8 mouse cellular contexts compared by ENCODE assay signal in genomic region chr8:12672056-12672881, GRCm38 (mm10). TPM values are rescaled to one million over a fixed set of nuclear protein-coding genes. Genes with fewer than 3 reads are reported as not detected.
DNase-seq lines count a peak whose midpoint lies in the region; ATAC-seq and TF ChIP-seq lines count a peak whose summit lies in the region.

Tubgcp3 (minus strand) TSS chr8:12672248.

- H3K9ac ChIP-seq in heart, embryonic 15.5 days: peak within 1 kb of the TSS; percentile 89
- H3K9ac ChIP-seq in liver, embryonic 14.5 days (replicated peaks): peak within 1 kb of the TSS; percentile 89
- H3K9ac ChIP-seq in neural tube, embryonic 11.5 days (ENCODE audit: low read length): peak within 1 kb of the TSS; percentile 92
- H3K9ac ChIP-seq in stomach, postnatal 0 days (ENCODE audit: low read length): peak within 1 kb of the TSS; percentile 87

- ATAC-seq in CD4-positive, CD25-positive, alpha-beta regulatory T cell, adult 4 months: peak; percentile 94
- peak; percentile 91 for ATAC-seq in heart, embryonic 15.5 days (replicated peaks; ENCODE audit: insufficient number of reproducible peaks, insufficient read depth, low FRiP score, low read depth)
- peak; percentile 83 for ATAC-seq in liver, embryonic 14.5 days (ENCODE audit: insufficient read depth)
- peak; percentile 88 for ATAC-seq in neural tube, embryonic 11.5 days (ENCODE audit: insufficient read depth, low FRiP score, low TSS enrichment)
- ATAC-seq in stomach, postnatal 0 days (ENCODE audit: low FRiP score, low TSS enrichment): peak; percentile 93

- peak within 1 kb of the TSS; percentile 89 for H3K4me2 ChIP-seq in heart, embryonic 15.5 days
- H3K4me2 ChIP-seq in liver, embryonic 14.5 days (ENCODE audit: low read depth): peak within 1 kb of the TSS; percentile 87
- H3K4me2 ChIP-seq in neural tube, embryonic 11.5 days (ENCODE audit: low read depth): peak within 1 kb of the TSS; percentile 85
- peak within 1 kb of the TSS; percentile 84 for H3K4me2 ChIP-seq in stomach, postnatal 0 days (replicated peaks; ENCODE audit: low read depth)

- WGBS in forebrain, embryonic 10.5 days: 1% methylated on average over 65 of the region's 65 CpGs
- WGBS in heart, embryonic 15.5 days: 1% methylated on average over 65 of the region's 65 CpGs
- WGBS in liver, embryonic 14.5 days (ENCODE audit: insufficient replicate concordance): 3% methylated on average over 65 of the region's 65 CpGs
- 2% methylated on average over 64 of the region's 65 CpGs for WGBS in neural tube, embryonic 11.5 days
- 2% methylated on average over 64 of the region's 65 CpGs for WGBS in stomach, postnatal 0 days

- peak within 1 kb of the TSS; percentile 97 for H3K4me3 ChIP-seq in forebrain, embryonic 10.5 days
- peak within 1 kb of the TSS; percentile 93 for H3K4me3 ChIP-seq in heart, embryonic 15.5 days
- H3K4me3 ChIP-seq in liver, embryonic 14.5 days (ENCODE audit: insufficient read depth in 1 of 2, low read depth in 2 of 2, low read length in 2 of 2): peak within 1 kb of the TSS; percentile 94 to 96
- H3K4me3 ChIP-seq in neural tube, embryonic 11.5 days (ENCODE audit: low read depth, low read length): peak within 1 kb of the TSS; percentile 93
- peak within 1 kb of the TSS; percentile 90 for H3K4me3 ChIP-seq in stomach, postnatal 0 days (ENCODE audit: low read depth, low read length)

- H3K27ac ChIP-seq in forebrain, embryonic 10.5 days: peak within 1 kb of the TSS; percentile 95
- peak within 1 kb of the TSS; percentile 65 for H3K27ac ChIP-seq in heart, embryonic 15.5 days
- H3K27ac ChIP-seq in liver, embryonic 14.5 days: peak within 1 kb of the TSS; percentile 72
- H3K27ac ChIP-seq in neural tube, embryonic 11.5 days (ENCODE audit: low read depth, low read length): peak within 1 kb of the TSS; percentile 64; the same call in 1 of the 2 replicates
- peak within 1 kb of the TSS; percentile 70 for H3K27ac ChIP-seq in stomach, postnatal 0 days (replicated peaks)

- peaks cover 24% of the 10 kb centered on the region for H3K4me1 ChIP-seq in forebrain, embryonic 10.5 days
- H3K4me1 ChIP-seq in heart, embryonic 15.5 days (replicated peaks): peaks cover 20% of the 10 kb centered on the region
- H3K4me1 ChIP-seq in liver, embryonic 14.5 days (replicated peaks; ENCODE audit: control insufficient read depth in 2 of 2, insufficient read depth in 2 of 2, low read length in 1 of 2): peaks cover 17 to 21% of the 10 kb centered on the region in 2 experiments
- peaks cover 10% of the 10 kb centered on the region; the same call in 1 of the 2 replicates for H3K4me1 ChIP-seq in neural tube, embryonic 11.5 days (ENCODE audit: control insufficient read depth, insufficient read depth, low read length)
- peaks cover 4% of the 10 kb centered on the region for H3K4me1 ChIP-seq in stomach, postnatal 0 days (replicated peaks; ENCODE audit: control insufficient read depth, insufficient read depth)

- TF ChIP-seq CTCF in liver, embryonic 14.5 days (IDR thresholded peaks at IDR 0.05; ENCODE audit: low read depth): no peak; the same call in 1 of the 2 replicates
- no peak for TF ChIP-seq CTCF in stomach, postnatal 0 days (IDR thresholded peaks at IDR 0.05; ENCODE audit: low read depth)

- 0 out of 2 replicates have a peak, but pooled peaks cover 3% of the 10 kb centered on the region for H3K27me3 ChIP-seq in forebrain, embryonic 10.5 days (ENCODE audit: poor library complexity, severe bottlenecking)
- H3K27me3 ChIP-seq in heart, embryonic 15.5 days: peaks cover 35% of the 10 kb centered on the region
- no peaks in the 10 kb centered on the region for H3K27me3 ChIP-seq in liver, embryonic 14.5 days (ENCODE audit: control insufficient read depth, insufficient read depth, low read length)
- H3K27me3 ChIP-seq in neural tube, embryonic 11.5 days (ENCODE audit: control insufficient read depth, insufficient read depth, low read length): no peaks in the 10 kb centered on the region
- no peaks in the 10 kb centered on the region for H3K27me3 ChIP-seq in stomach, postnatal 0 days (ENCODE audit: control insufficient read depth, insufficient read depth, low read length)

- DNase-seq in c-Kit-negative CD71-positive TER-119-positive erythroid progenitor cells, embryonic 14.5 days (ENCODE audit: low read depth, low spot score): peak; percentile 84
- DNase-seq in forebrain, embryonic 10.5 days (ENCODE audit: extremely low spot score, low spot score): peak; percentile 89
- peak; percentile 90 to 92 for DNase-seq in kidney, postnatal 25 days
- peak; percentile 77 to 80 (median 78) for DNase-seq in liver, embryonic 14.5 days (ENCODE audit: low read depth in 3 of 3, low spot score in 3 of 3)
- DNase-seq in neural tube, embryonic 11.5 days (ENCODE audit: low spot score): peak; percentile 94
- peak; percentile 92 for DNase-seq in stomach, postnatal 0 days (ENCODE audit: low spot score)

- TF ChIP-seq EP300 in liver, embryonic 14.5 days (IDR thresholded peaks at IDR 0.05; ENCODE audit: low read depth): no peak
- TF ChIP-seq EP300 in stomach, postnatal 0 days (optimal IDR thresholded peaks at IDR 0.05): no peak

- no peaks in the 10 kb centered on the region for H3K9me3 ChIP-seq in forebrain, embryonic 10.5 days
- no peaks in the 10 kb centered on the region for H3K9me3 ChIP-seq in heart, embryonic 15.5 days (replicated peaks)
- H3K9me3 ChIP-seq in liver, embryonic 14.5 days (ENCODE audit: control insufficient read depth, low read length): no peaks in the 10 kb centered on the region
- no peaks in the 10 kb centered on the region for H3K9me3 ChIP-seq in neural tube, embryonic 11.5 days (ENCODE audit: control insufficient read depth, low read length)
- H3K9me3 ChIP-seq in stomach, postnatal 0 days (ENCODE audit: control insufficient read depth, low read length): no peaks in the 10 kb centered on the region

- peaks cover 9% of the 10 kb centered on the region; the same call in 1 of the 2 replicates for H3K36me3 ChIP-seq in forebrain, embryonic 10.5 days (replicated peaks)
- H3K36me3 ChIP-seq in heart, embryonic 15.5 days: no peaks in the 10 kb centered on the region
- peaks cover 13% of the 10 kb centered on the region for H3K36me3 ChIP-seq in liver, embryonic 14.5 days (replicated peaks; ENCODE audit: control insufficient read depth, insufficient read depth, low read depth)
- no peaks in the 10 kb centered on the region for H3K36me3 ChIP-seq in neural tube, embryonic 11.5 days (ENCODE audit: control insufficient read depth, insufficient read depth, low read length)
- H3K36me3 ChIP-seq in stomach, postnatal 0 days (ENCODE audit: control insufficient read depth, insufficient read depth, low read length): no peaks in the 10 kb centered on the region

RNA-seq across cellular contexts. Expression of gene Tubgcp3, which starts in this region (rescaled TPM):
- polyA plus RNA-seq in CD4-positive, CD25-positive, alpha-beta regulatory T cell, adult 4 months (2017; shearing (Covaris generic)): 10 to 100 TPM; 43.9 to 71.5 TPM
- 60.1 and 62.2 TPM in 2 replicates for polyA plus RNA-seq in forebrain, embryonic 10.5 days (2016; fragmentation: Nextera tagmentation; extraction: Ambion mirVana)
- 21.9 and 27.9 TPM in 2 replicates for polyA plus RNA-seq in heart, embryonic 15.5 days (2015; fragmentation: Nextera tagmentation; extraction: Ambion mirVana)
- polyA plus RNA-seq in liver, embryonic 14.5 days (2012; rRNA removed): 39.4 and 39.8 TPM in 2 replicates
- 26.1 and 31.2 TPM in 2 replicates for polyA plus RNA-seq in liver, embryonic 14.5 days (2014; fragmentation: Nextera tagmentation; extraction: Ambion mirVana)
- polyA plus RNA-seq in neural tube, embryonic 11.5 days (2014; fragmentation: Nextera tagmentation; extraction: Ambion mirVana): 59.4 and 61.8 TPM in 2 replicates
- polyA plus RNA-seq in stomach, postnatal 0 days (2015; fragmentation: Nextera tagmentation; extraction: Ambion mirVana): 13.5 and 14.7 TPM in 2 replicates

Comparison
In these comparisons a context has a peak if more than half of its experiments do, and no peak if none do; other contexts are left out.
1. Peak in every context shown above with its lines: DNase-seq, ATAC-seq, H3K4me3 ChIP-seq and H3K27ac ChIP-seq.